In the genomic region with DNA sequence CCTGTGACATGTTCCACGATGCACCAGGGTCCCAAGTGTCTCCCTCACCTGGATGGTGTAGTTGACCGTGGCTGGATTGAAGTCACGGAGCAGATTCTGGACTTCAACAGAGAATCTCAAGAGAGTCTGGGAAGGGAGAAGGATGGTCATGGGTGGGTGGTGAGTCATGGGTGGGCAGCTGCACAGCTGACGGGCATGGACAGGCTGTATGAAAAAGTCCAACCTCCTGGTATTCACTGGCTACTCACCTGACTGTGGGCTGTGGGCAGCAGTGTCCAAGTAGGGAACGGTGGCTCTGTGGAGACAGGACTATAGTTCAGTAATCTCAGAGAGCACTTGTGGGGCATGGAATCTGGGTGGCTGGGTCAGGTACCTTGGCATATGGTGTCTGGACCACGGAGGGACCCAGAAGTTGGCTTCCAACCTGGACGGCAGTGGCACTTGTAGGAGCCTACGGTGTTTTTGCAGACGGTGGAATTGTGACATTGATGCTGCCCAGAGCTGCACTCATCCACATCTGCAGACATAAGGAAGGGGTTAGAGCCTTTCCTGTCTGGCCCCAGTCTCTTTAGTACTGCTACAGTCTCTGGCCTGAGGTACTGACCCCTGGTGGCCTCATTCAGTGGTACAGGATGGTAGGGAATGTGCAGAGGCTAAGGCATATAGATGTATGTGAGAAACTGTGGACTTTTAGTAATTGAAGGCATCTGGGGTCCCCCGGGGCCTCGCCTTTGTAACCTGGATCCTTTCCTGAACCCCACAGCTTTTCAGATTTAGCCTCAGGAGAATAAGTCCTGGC, we compare ENCODE assay signal across 9 mouse cellular contexts. TPM values are rescaled to one million over a fixed set of nuclear protein-coding genes. Genes with fewer than 3 reads are reported as not detected.
DNase-seq lines count a peak whose midpoint lies in the region; ATAC-seq and TF ChIP-seq lines count a peak whose summit lies in the region.
"Had no signal": no experiment of that assay in that cellular context is flagged by ENCODE, and none has a peak within 500 bp of the region (broad histone marks: within the 10 kb centered on the region; RNA-seq: fewer than 3 reads in every experiment).

No protein-coding gene starts in this region.

- peak; percentile 67 for DNase-seq in adrenal gland, postnatal 10 days
- DNase-seq in adrenal gland, postnatal 25 days, result no peak
- no peak for DNase-seq in liver, adult 2 months (ENCODE audit: extremely low read depth, low read depth, low spot score)
- DNase-seq in embryonic facial prominence, embryonic 10.5 days (ENCODE audit: low spot score), result peak; percentile 78
- no peak for DNase-seq in layer of hippocampus, adult 9-11 months
- DNase-seq in cerebellum, adult 8-10 months, result no peak

- H3K4me3 ChIP-seq in liver, adult 2 months (ENCODE audit: insufficient read depth, low read depth, low read length), result no peak overlapping the region
- H3K4me3 ChIP-seq in liver, embryonic 12.5 days, result no peak overlapping the region
- no peak overlapping the region for H3K4me3 ChIP-seq in embryonic facial prominence, embryonic 10.5 days
- H3K4me3 ChIP-seq: embryonic facial prominence, embryonic 13.5 days had no signal

- H3K4me2 ChIP-seq in liver, embryonic 12.5 days, result no peak overlapping the region
- H3K4me2 ChIP-seq: embryonic facial prominence, embryonic 13.5 days had no signal

- no peaks in the 10 kb centered on the region for H3K79me2 ChIP-seq in liver, adult 2 months (ENCODE audit: control insufficient read depth, insufficient read depth, low read length)

- H3K27ac ChIP-seq in liver, adult 2 months (replicated peaks; ENCODE audit: insufficient read depth, low read depth, low read length), result no peak overlapping the region
- no peak overlapping the region for H3K27ac ChIP-seq in liver, embryonic 12.5 days
- H3K27ac ChIP-seq in embryonic facial prominence, embryonic 10.5 days (replicated peaks), result peak overlapping the region; percentile 54
- H3K27ac ChIP-seq: embryonic facial prominence, embryonic 13.5 days had no signal

- no peaks in the 10 kb centered on the region for H3K27me3 ChIP-seq in liver, adult 2 months (ENCODE audit: control insufficient read depth, insufficient read depth, low read length)
- no peaks in the 10 kb centered on the region for H3K27me3 ChIP-seq in liver, embryonic 12.5 days (replicated peaks)
- no peaks in the 10 kb centered on the region for H3K27me3 ChIP-seq in embryonic facial prominence, embryonic 10.5 days (replicated peaks; ENCODE audit: low read depth, poor library complexity, severe bottlenecking)
- H3K27me3 ChIP-seq: embryonic facial prominence, embryonic 13.5 days had no signal

- H3K36me3 ChIP-seq in liver, adult 2 months (ENCODE audit: control insufficient read depth, insufficient read depth, low read length), result peaks cover 3% of the 10 kb centered on the region
- peaks cover 32% of the 10 kb centered on the region for H3K36me3 ChIP-seq in liver, embryonic 12.5 days
- H3K36me3 ChIP-seq in embryonic facial prominence, embryonic 10.5 days (replicated peaks), result peaks cover 28% of the 10 kb centered on the region

- H3K9me3 ChIP-seq in liver, embryonic 12.5 days (replicated peaks), result no peaks in the 10 kb centered on the region
- no peaks in the 10 kb centered on the region for H3K9me3 ChIP-seq in embryonic facial prominence, embryonic 10.5 days
- H3K9me3 ChIP-seq: embryonic facial prominence, embryonic 13.5 days had no signal

- H3K9ac ChIP-seq in liver, adult 2 months (ENCODE audit: low read depth, low read length), result no peak overlapping the region
- no peak overlapping the region for H3K9ac ChIP-seq in liver, embryonic 12.5 days
- H3K9ac ChIP-seq: embryonic facial prominence, embryonic 13.5 days had no signal

- ATAC-seq in liver, embryonic 12.5 days, result no peak
- ATAC-seq in megakaryocyte-erythroid progenitor cell, adult 5-6 weeks (replicated peaks; ENCODE audit: low FRiP score, low TSS enrichment, poor library complexity, severe bottlenecking), result peak; percentile 60

- peak; percentile 51 for TF ChIP-seq CTCF in liver, adult 2 months (IDR thresholded peaks at IDR 0.05; ENCODE audit: low read depth, low read length)

- H3K4me1 ChIP-seq in liver, adult 2 months (ENCODE audit: control insufficient read depth, insufficient read depth, low read length), result no peaks in the 10 kb centered on the region
- 0 out of 2 replicates have a peak, but pooled peaks cover 5% of the 10 kb centered on the region for H3K4me1 ChIP-seq in liver, embryonic 12.5 days
- peaks cover 18% of the 10 kb centered on the region for H3K4me1 ChIP-seq in embryonic facial prominence, embryonic 10.5 days

- no peak for TF ChIP-seq POLR2A in liver, adult 2 months (IDR thresholded peaks at IDR 0.05; ENCODE audit: extremely low read depth, insufficient read depth, low read length)

- whole genome bisulfite sequencing in liver, adult 2 months, result 84% methylated on average over 11 of the region's 11 CpGs
- 74% methylated on average over 11 of the region's 11 CpGs for WGBS in liver, embryonic 12.5 days (ENCODE audit: insufficient replicate concordance)
- WGBS in embryonic facial prominence, embryonic 10.5 days, result 66% methylated on average over 11 of the region's 11 CpGs

RNA-seq across cellular contexts. Expression of a gene that starts 11.9 kb away (rescaled TPM):
- total RNA-seq in adrenal gland, postnatal 10 days (2021), result 10 to 100 TPM; 53.8 to 63.0 TPM
- total RNA-seq in adrenal gland, postnatal 25 days (2021), result 28.7 and 40.6 TPM in 2 replicates
- total RNA-seq in liver, adult 2 months (2014; rRNA removed), result 20.8 and 21.2 TPM in 2 replicates
- polyA plus RNA-seq in liver, adult 2 months (2012; rRNA removed), result 9.7 and 17.9 TPM in 2 replicates
- 11.5 and 12.5 TPM in 2 replicates for polyA plus RNA-seq in liver, embryonic 12.5 days (2016; fragmentation: Nextera tagmentation; extraction: Ambion mirVana)
- polyA plus RNA-seq in embryonic facial prominence, embryonic 10.5 days (2016; fragmentation: Nextera tagmentation; extraction: Ambion mirVana), result 7.8 and 11.5 TPM in 2 replicates
- 44.3 and 63.7 TPM in 2 replicates for total RNA-seq in megakaryocyte-erythroid progenitor cell, adult 5-6 weeks (2014; fragmentation: Nextera tagmentation)
- 46.9 and 64.8 TPM in 2 replicates for total RNA-seq in megakaryocyte-erythroid progenitor cell, adult 5-6 weeks (2017)

RNA-seq across cellular contexts. Expression of a gene that starts 14.2 kb away (rescaled TPM):
- total RNA-seq in adrenal gland, postnatal 10 days (2021), result 10 to 100 TPM; 29.4 to 33.7 TPM
- 25.7 and 29.5 TPM in 2 replicates for total RNA-seq in adrenal gland, postnatal 25 days (2021)
- total RNA-seq in liver, adult 2 months (2014; rRNA removed), result 13.5 and 19.2 TPM in 2 replicates
- 14.3 and 17.2 TPM in 2 replicates for polyA plus RNA-seq in liver, adult 2 months (2012; rRNA removed)
- polyA plus RNA-seq in liver, embryonic 12.5 days (2016; fragmentation: Nextera tagmentation; extraction: Ambion mirVana), result 270 and 299 TPM in 2 replicates
- 286 and 311 TPM in 2 replicates for polyA plus RNA-seq in embryonic facial prominence, embryonic 10.5 days (2016; fragmentation: Nextera tagmentation; extraction: Ambion mirVana)
- total RNA-seq in megakaryocyte-erythroid progenitor cell, adult 5-6 weeks (2014; fragmentation: Nextera tagmentation), result 205 and 224 TPM in 2 replicates
- 154 and 213 TPM in 2 replicates for total RNA-seq in megakaryocyte-erythroid progenitor cell, adult 5-6 weeks (2017)

RNA-seq across cellular contexts. Expression of a gene that starts 30.2 kb away (rescaled TPM):
- 100 to 1,000 TPM; 130 to 163 TPM for total RNA-seq in adrenal gland, postnatal 10 days (2021)
- total RNA-seq in adrenal gland, postnatal 25 days (2021), result 120 and 146 TPM in 2 replicates
- total RNA-seq in liver, adult 2 months (2014; rRNA removed), result 17.3 and 20.1 TPM in 2 replicates
- polyA plus RNA-seq in liver, adult 2 months (2012; rRNA removed), result 18.0 and 28.8 TPM in 2 replicates
- polyA plus RNA-seq in liver, embryonic 12.5 days (2016; fragmentation: Nextera tagmentation; extraction: Ambion mirVana), result 17.5 and 19.5 TPM in 2 replicates
- 30.3 and 30.9 TPM in 2 replicates for polyA plus RNA-seq in embryonic facial prominence, embryonic 10.5 days (2016; fragmentation: Nextera tagmentation; extraction: Ambion mirVana)
- total RNA-seq in megakaryocyte-erythroid progenitor cell, adult 5-6 weeks (2014; fragmentation: Nextera tagmentation), result 36.3 and 83.2 TPM in 2 replicates
- total RNA-seq in megakaryocyte-erythroid progenitor cell, adult 5-6 weeks (2017), result 21.9 and 33.0 TPM in 2 replicates

Comparison
In these comparisons a context has a peak if more than half of its experiments do, and no peak if none do; other contexts are left out.
1. DNase-seq: peak in adrenal gland, postnatal 10 days (single experiment) and embryonic facial prominence, embryonic 10.5 days (single experiment); none in adrenal gland, postnatal 25 days (single experiment), liver, adult 2 months (single experiment), layer of hippocampus, adult 9-11 months (single experiment) and cerebellum, adult 8-10 months (single experiment).